Mouse (Mus musculus) G1E-ER4 (cell line): ENCODE results near the gene Pmel. TPM values are rescaled to one million over a fixed set of nuclear protein-coding genes. Genes with fewer than 3 reads are reported as not detected.

Experiments
- GATA1 ChIP-seq: IDR thresholded peaks from one replicate; pipeline ENCODE4 v1.8.0; 2012; ENCODE audit warnings: low read length, inconsistent platforms
- polyA plus RNA-seq: library from polyadenylated mRNA; stranded (reverse); fragments of >175 nt; gene quantifications from 2 replicates; pipeline ENCODE4 v1.2.3, GENCODE M21; 2012

Gene Pmel
- polyA plus RNA-seq, 1 experiment: 0.18 TPM

DNA sequence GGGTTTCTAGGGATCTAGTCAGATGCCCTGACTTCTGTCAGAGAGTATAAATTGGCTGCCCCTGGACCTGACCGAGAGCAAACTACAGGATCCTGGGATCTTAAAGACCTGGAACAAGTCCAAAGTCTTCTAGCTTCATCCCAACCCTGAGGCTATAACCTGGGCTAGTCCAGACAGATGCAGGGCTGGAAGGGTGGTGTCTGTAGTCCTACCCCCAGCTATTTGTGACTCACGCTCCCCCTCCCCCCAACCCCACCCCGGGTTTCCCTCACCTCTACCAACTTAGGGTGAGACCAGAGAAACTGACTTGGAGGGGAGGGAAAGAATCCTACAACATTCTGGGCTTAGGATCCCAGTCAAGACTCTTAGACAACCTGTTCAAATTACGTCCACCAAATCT, 38.6 kb downstream of the Pmel start:
- no peak for TF ChIP-seq GATA1

- no peak for TF ChIP-seq GATA1
Measured at GRCm38 (mm10) chr10:128743235-128743634, 39.2 kb downstream of the Pmel start.

GRCm38 (mm10) chr10:128743791-128744191, 39.8 kb downstream of the Pmel start:
- TF ChIP-seq GATA1: no peak

DNA sequence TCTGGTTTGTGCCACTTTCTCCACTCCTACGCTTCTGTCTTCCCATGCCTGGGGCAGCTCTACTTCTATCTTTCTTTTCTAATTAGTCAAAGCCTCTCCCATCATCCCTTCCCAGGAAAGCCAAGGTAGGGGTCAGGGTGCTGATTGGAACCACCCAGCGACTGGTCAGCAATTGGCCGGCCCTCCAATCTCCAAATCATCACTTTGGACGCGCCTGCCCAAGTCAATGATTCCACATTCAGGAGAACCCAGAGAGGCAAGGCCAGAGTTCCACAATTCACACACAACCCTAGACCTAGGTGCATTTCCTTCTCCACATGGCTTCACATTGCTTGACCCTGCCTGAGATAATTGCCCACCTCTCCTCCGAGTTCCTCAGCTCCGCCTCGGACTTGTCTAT, 40.2 kb downstream of the Pmel start:
- TF ChIP-seq GATA1: no peak

GRCm38 (mm10) chr10:128744680-128745601, 40.9 kb downstream of the Pmel start, which contains the start of gene Dgka:
Gene Dgka, minus strand, starts transcription at chr10:128744855.
- no peak for TF ChIP-seq GATA1

DNA sequence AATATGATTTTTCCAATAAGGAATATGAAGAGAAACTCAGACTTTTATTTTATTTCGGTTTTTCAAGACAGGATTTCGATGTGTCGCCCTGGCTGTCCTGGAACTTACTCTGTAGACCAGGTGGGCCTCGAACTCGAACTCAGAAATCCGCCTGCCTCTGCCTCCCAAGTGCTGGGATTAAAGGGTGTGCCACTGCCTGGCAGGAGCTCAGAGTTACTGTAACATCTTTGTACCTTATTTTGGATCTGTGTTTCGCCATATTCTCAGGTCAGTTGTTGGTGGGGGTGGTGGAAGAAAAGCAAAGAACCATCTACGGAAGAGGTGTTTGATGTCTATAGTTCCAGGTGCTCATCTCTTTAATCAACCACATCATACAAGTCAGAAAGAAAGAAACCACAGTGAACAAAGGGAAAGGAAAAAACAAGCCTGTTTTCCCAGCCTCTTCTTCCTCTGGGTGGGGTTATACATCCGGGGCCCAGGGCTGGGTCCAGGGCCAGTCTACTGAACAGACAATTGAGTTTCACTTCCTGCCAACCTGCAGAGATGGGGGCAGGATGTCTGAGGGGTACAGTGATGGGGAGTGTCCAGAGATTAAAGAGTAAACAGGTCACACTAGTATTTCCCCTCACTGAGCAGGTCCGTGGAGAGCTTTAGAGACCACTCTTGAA, 42.1 kb downstream of the Pmel start:
- no peak for TF ChIP-seq GATA1

- TF ChIP-seq GATA1: no peak
Measured at GRCm38 (mm10) chr10:128746972-128747645, 43.1 kb downstream of the Pmel start.

DNA sequence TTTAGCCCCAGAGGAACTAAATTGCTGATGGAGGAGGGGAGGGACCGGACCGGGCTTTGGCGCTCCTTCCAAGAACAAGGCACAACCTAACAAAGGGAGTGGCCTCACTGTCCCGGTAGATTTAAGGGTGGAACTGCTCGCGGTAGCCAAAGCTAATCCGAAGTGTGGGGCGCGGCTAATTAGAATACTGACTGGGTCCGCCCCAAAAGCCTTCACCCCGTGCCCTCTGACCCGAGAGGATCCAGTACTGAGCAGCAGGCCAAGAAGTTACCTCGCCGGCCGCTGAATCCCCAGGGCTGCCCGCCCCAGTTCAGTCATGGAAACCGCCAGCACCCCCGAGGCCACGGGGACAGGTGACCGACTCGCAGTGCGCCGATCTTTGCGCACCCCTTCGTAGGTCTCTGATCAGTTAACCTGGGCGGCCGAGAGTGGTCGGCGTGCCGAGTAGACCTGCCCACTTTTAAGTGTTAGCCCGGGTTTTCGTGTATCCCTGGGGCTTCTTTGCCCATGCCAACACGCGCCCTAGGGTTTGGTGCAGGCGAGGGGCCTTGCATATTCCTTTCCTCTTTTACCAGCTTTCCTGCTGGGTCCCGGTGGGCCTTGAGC, 43.8 kb downstream of the Pmel start, which contains the start of gene Pym1:
TSS of gene Pym1 (plus strand) at position 244 of the 606 bp plus-strand sequence.
- TF ChIP-seq GATA1: no peak

GRCm38 (mm10) chr10:128748252-128748864, 44.4 kb downstream of the Pmel start:
- no peak for TF ChIP-seq GATA1

Other genes starting within 250 kb of the Pmel start
- 158 and 204 TPM in 2 replicates for gene Smarcc2, start 244.9 kb upstream of the Pmel start, polyA plus RNA-seq
- 221 and 292 TPM in 2 replicates for gene Myl6, start 210.1 kb upstream of the Pmel start, polyA plus RNA-seq
- 18.5 and 18.8 TPM in 2 replicates for gene Myl6b, start 205.5 kb upstream of the Pmel start, polyA plus RNA-seq
- 77.9 and 92.1 TPM in 2 replicates for gene Esyt1, start 178.3 kb upstream of the Pmel start, polyA plus RNA-seq
- gene Zc3h10, start 156.4 kb upstream of the Pmel start, polyA plus RNA-seq: 18.8 and 21.2 TPM in 2 replicates
- 8,707 and 11,892 TPM in 2 replicates for gene Rpl41, start 154.9 kb upstream of the Pmel start, polyA plus RNA-seq
- 631 and 749 TPM in 2 replicates for gene Pa2g4, start 138.2 kb upstream of the Pmel start, polyA plus RNA-seq
- 0.39 TPM in 2 replicates for gene Erbb3, start 114.5 kb upstream of the Pmel start, polyA plus RNA-seq
- gene Rps26, start 77.4 kb upstream of the Pmel start, polyA plus RNA-seq: 1,312 and 5,477 TPM in 2 replicates
- 2.7 and 3.6 TPM in 2 replicates for gene Ikzf4, start 58.2 kb upstream of the Pmel start, polyA plus RNA-seq
- 0.66 and 0.90 TPM in 2 replicates for gene Suox, start 30.1 kb upstream of the Pmel start, polyA plus RNA-seq
- gene Rab5b, start 7.9 kb upstream of the Pmel start, polyA plus RNA-seq: 14.3 and 19.7 TPM in 2 replicates
- 21.0 and 30.8 TPM in 2 replicates for gene Cdk2, start 836 bp downstream of the Pmel start, polyA plus RNA-seq
- gene Dgka, start 40.7 kb downstream of the Pmel start, polyA plus RNA-seq: 0.12 TPM in 2 replicates
- gene Pym1, start 43.7 kb downstream of the Pmel start, polyA plus RNA-seq: 166 TPM in 2 replicates
- 0.02 TPM in 1 of 2 replicates, not detected in the other for gene Mmp19, start 86.7 kb downstream of the Pmel start, polyA plus RNA-seq
- gene Dnajc14, start 99.9 kb downstream of the Pmel start, polyA plus RNA-seq: 9.6 and 12.6 TPM in 2 replicates
- gene Tmem198b, start 100.2 kb downstream of the Pmel start, polyA plus RNA-seq: 1.2 and 1.6 TPM in 2 replicates
- 4.5 and 7.1 TPM in 2 replicates for gene Sarnp, start 113.1 kb downstream of the Pmel start, polyA plus RNA-seq
- gene Ormdl2, start 117.5 kb downstream of the Pmel start, polyA plus RNA-seq: 16.4 and 19.8 TPM in 2 replicates
- gene Gdf11, start 187.5 kb downstream of the Pmel start, polyA plus RNA-seq: 0.02 and 0.04 TPM in 2 replicates
- gene Cd63, start 196.8 kb downstream of the Pmel start, polyA plus RNA-seq: not detected in 2 replicates
- gene Rdh5, start 218.7 kb downstream of the Pmel start, polyA plus RNA-seq: 0.61 and 0.65 TPM in 2 replicates
- 105 and 109 TPM in 2 replicates for gene Bloc1s1, start 219.8 kb downstream of the Pmel start, polyA plus RNA-seq
- gene Itga7, start 229.6 kb downstream of the Pmel start, polyA plus RNA-seq: 0.43 and 0.71 TPM in 2 replicates